Comparison of ENCODE assay signal across 7 mouse cellular contexts in genomic region chr7:144283701-144284100, GRCm38 (mm10).
DNase-seq lines count a peak whose midpoint lies in the region; ATAC-seq and TF ChIP-seq lines count a peak whose summit lies in the region.

No protein-coding gene starts in this region.

- H3K4me1 ChIP-seq in E14TG2a.4 (replicated peaks; ENCODE audit: low read depth, low read length) (peaks cover 11% of the 10 kb centered on the region), ES-E14 (ENCODE audit: control insufficient read depth in 2 of 2, insufficient read depth in 2 of 2, low read length in 2 of 2, poor library complexity in 1 of 2) (peaks cover 0 to 5% of the 10 kb centered on the region in 2 experiments; a peak in 1 of 4 replicates)
- H3K4me1 ChIP-seq in forebrain, embryonic 16.5 days (replicated peaks; ENCODE audit: control insufficient read depth, insufficient read depth, low read length), result peaks cover 44% of the 10 kb centered on the region
- H3K4me1 ChIP-seq in neural tube, embryonic 11.5 days (ENCODE audit: control insufficient read depth, insufficient read depth, low read length), result peaks cover 4% of the 10 kb centered on the region; the same call in 1 of the 2 replicates

- in situ Hi-C loops in ES-E14 (cut with MboI; ENCODE audit: low sequenced_read_pairs in 2 of 2, unreplicated experiment in 2 of 2), result no loop called here

- H3K9me3 ChIP-seq in E14TG2a.4 (ENCODE audit: low read length) (no peaks in the 10 kb centered on the region), ES-E14 (ENCODE audit: control insufficient read depth, insufficient read depth, low read depth, low read length) (no peaks in the 10 kb centered on the region)
- H3K9me3 ChIP-seq in forebrain, embryonic 16.5 days (ENCODE audit: control insufficient read depth, low read length), result no peaks in the 10 kb centered on the region
- H3K9me3 ChIP-seq in neural tube, embryonic 11.5 days (ENCODE audit: control insufficient read depth, low read length), result no peaks in the 10 kb centered on the region

- WGBS in forebrain, embryonic 16.5 days, result 6% methylated on average over 6 of the region's 6 CpGs
- WGBS in neural tube, embryonic 11.5 days, result 10% methylated on average over 6 of the region's 6 CpGs

- ATAC-seq in forebrain, embryonic 16.5 days, result peak; percentile 34
- peak; percentile 36; the same call in 1 of the 2 replicates for ATAC-seq in neural tube, embryonic 11.5 days (ENCODE audit: insufficient read depth, low FRiP score, low TSS enrichment)

- peaks cover 47% of the 10 kb centered on the region for H3K27me3 ChIP-seq in E14TG2a.4 (ENCODE audit: insufficient read depth, low read length)
- no peaks in the 10 kb centered on the region for H3K27me3 ChIP-seq in forebrain, embryonic 16.5 days (replicated peaks; ENCODE audit: control insufficient read depth, insufficient read depth, low read length)
- no peaks in the 10 kb centered on the region for H3K27me3 ChIP-seq in neural tube, embryonic 11.5 days (ENCODE audit: control insufficient read depth, insufficient read depth, low read length)

- H3K9ac ChIP-seq in ES-E14 (ENCODE audit: insufficient read depth, low read depth, low read length, poor library complexity, severe bottlenecking), result peak overlapping the region; percentile 54; the same call in 1 of the 2 replicates
- peak overlapping the region; percentile 91 for H3K9ac ChIP-seq in forebrain, embryonic 16.5 days (replicated peaks; ENCODE audit: low read depth, low read length)
- H3K9ac ChIP-seq in neural tube, embryonic 11.5 days (ENCODE audit: low read length), result peak overlapping the region; percentile 82

- H3K4me3 ChIP-seq in E14TG2a.4 (replicated peaks; ENCODE audit: low read length) (peak overlapping the region; percentile 73), ES-E14 (ENCODE audit: insufficient read depth in 1 of 2, low read depth in 1 of 2, low read length in 2 of 2, poor library complexity in 1 of 2, severe bottlenecking in 1 of 2) (peak overlapping the region; percentile 64 to 75)
- H3K4me3 ChIP-seq in forebrain, embryonic 16.5 days (replicated peaks; ENCODE audit: low read length), result peak overlapping the region; percentile 67
- H3K4me3 ChIP-seq in left cerebral cortex, adult 2 months, result peak overlapping the region; percentile 78
- H3K4me3 ChIP-seq in neural tube, embryonic 11.5 days (ENCODE audit: low read depth, low read length), result peak overlapping the region; percentile 47

- intact Hi-C loops in left cerebral cortex, adult 2 months (cut with DNase I), result loop anchor here (2.0 kb wide), 3 partner anchors 33 to 43 kb away; no protein-coding TSS in a partner anchor

- peak overlapping the region; percentile 79 for H3K4me2 ChIP-seq in forebrain, embryonic 16.5 days (ENCODE audit: low read length)
- H3K4me2 ChIP-seq in neural tube, embryonic 11.5 days (ENCODE audit: low read depth), result peak overlapping the region; percentile 64

- H3K36me3 ChIP-seq in E14TG2a.4 (ENCODE audit: insufficient read depth, low read length), result no peaks in the 10 kb centered on the region
- no peaks in the 10 kb centered on the region for H3K36me3 ChIP-seq in ES-E14 (ENCODE audit: control insufficient read depth, insufficient read depth, low read length, poor library complexity, severe bottlenecking)
- H3K36me3 ChIP-seq in forebrain, embryonic 16.5 days (ENCODE audit: control insufficient read depth, insufficient read depth), result no peaks in the 10 kb centered on the region
- H3K36me3 ChIP-seq in neural tube, embryonic 11.5 days (ENCODE audit: control insufficient read depth, insufficient read depth, low read length), result no peaks in the 10 kb centered on the region

- no peak for DNase-seq in ES-E14 (ENCODE audit: low read depth, low spot score)
- peak; percentile 37 to 41 for DNase-seq in left cerebral cortex, adult 2 months (ENCODE audit: extremely low spot score in 1 of 2, low spot score in 2 of 2)
- DNase-seq in neural tube, embryonic 11.5 days (ENCODE audit: low spot score), result peak; percentile 51
- no peak for DNase-seq in thymus, postnatal 36 days
- no peak for DNase-seq in urinary bladder, adult 2 months (ENCODE audit: low spot score)

- TF ChIP-seq CTCF in E14TG2a.4 (conservative IDR thresholded peaks at IDR 0.05; ENCODE audit: low read length), result no peak
- no peak; the same call in 1 of the 2 replicates for TF ChIP-seq CTCF in left cerebral cortex, adult 2 months (IDR thresholded peaks at IDR 0.05)

- no peak overlapping the region for H3K27ac ChIP-seq in ES-E14 (ENCODE audit: insufficient read depth, low read depth, low read length, poor library complexity, severe bottlenecking)
- peak overlapping the region; percentile 85 for H3K27ac ChIP-seq in forebrain, embryonic 16.5 days (ENCODE audit: low read length)
- H3K27ac ChIP-seq in left cerebral cortex, adult 2 months, result peak overlapping the region; percentile 98
- H3K27ac ChIP-seq in neural tube, embryonic 11.5 days (ENCODE audit: low read depth, low read length), result peak overlapping the region; percentile 92

TF ChIP-seq in ES-E14, 5 proteins besides CTCF, POLR2A, EP300 and RAD21:
- TF ChIP-seq MAFK (IDR thresholded peaks at IDR 0.05; ENCODE audit: insufficient read depth, low read depth, low read length), result no peak
- TF ChIP-seq ZC3H11A (IDR thresholded peaks at IDR 0.05; ENCODE audit: borderline replicate concordance, low read depth, low read length), result no peak
- no peak for TF ChIP-seq ZNF384 (IDR thresholded peaks at IDR 0.05; ENCODE audit: low read depth, low read length)
- no peak for TF ChIP-seq HCFC1 (IDR thresholded peaks at IDR 0.05; ENCODE audit: borderline replicate concordance, insufficient read depth, low read length)
- no peak for TF ChIP-seq CHD2 (IDR thresholded peaks at IDR 0.05; ENCODE audit: low read depth, low read length)

Comparison
In these comparisons a context has a peak if more than half of its experiments do, and no peak if none do; other contexts are left out.
1. DNase-seq: peak in left cerebral cortex, adult 2 months (2 of 2) and neural tube, embryonic 11.5 days (single experiment); none in ES-E14 (single experiment), thymus, postnatal 36 days (0 of 2) and urinary bladder, adult 2 months (single experiment).
2. Peak in every context shown above with its lines, with median percentiles within 50 percentile points of each other: H3K4me3 ChIP-seq and H3K9ac ChIP-seq.